Mouse (Mus musculus) left cerebral cortex, adult 2 months (tissue): ENCODE data around the gene Pld5. TPM values are rescaled to one million over a fixed set of nuclear protein-coding genes. Genes with fewer than 3 reads are reported as not detected.

Source experiments
- DNase-seq, 2 experiments: peaks; one replicate each; pipeline ENCODE4 v3.0.0; 2021 to 2022; ENCODE audit warnings: low spot score in 2 of 2, mixed read lengths in 1 of 2; ENCODE audit errors: extremely low spot score in 1 of 2
- H3K27ac ChIP-seq: fragments of 200-600 bp; 2 replicates; pipeline ENCODE4 v1.8.1; 2022
- H3K4me3 ChIP-seq: fragments of 200-600 bp; 2 replicates; pipeline ENCODE4 v1.8.1; 2022
- CTCF ChIP-seq: fragments of 200-600 bp; IDR thresholded peaks from 2 replicates; pipeline ENCODE4 v1.8.1; 2022; ENCODE audit warnings: antibody characterized with exemption, mild to moderate bottlenecking, moderate library complexity
- intact Hi-C: fragments of 180-260 bp; cut with DNase I; formaldehyde crosslinking; loops from one replicate; pipeline ENCODE4 v1.15.1; 2025
- total RNA-seq, 2 experiments: library from RNA; stranded (reverse); gene quantifications; 2 replicates each; pipeline ENCODE4 v1.2.3; 2021

Pld5 gene
- total RNA-seq, 2 experiments from 2014 or later, result 10.0 to 11.2 TPM

- intact Hi-C loops, result no loop called here
Observed at GRCm38 (mm10) chr1:176076799-176077198, 198.3 kb downstream of the Pld5 start.

GRCm38 (mm10) chr1:176075810-176076209 is 199.3 kb downstream of the Pld5 start:
- TF ChIP-seq CTCF, result no peak
- intact Hi-C loops, result no loop called here
- H3K27ac ChIP-seq, result no peak overlapping the region
- H3K4me3 ChIP-seq, result no peak overlapping the region
- DNase-seq, result no peak

More at GRCm38 (mm10) chr1:176076799-176077198, 198.3 kb downstream of the Pld5 start:
- Histone ChIP-seq H3K4me3 (no peak overlapping the region), H3K27ac (no peak overlapping the region)
- no peak for TF ChIP-seq CTCF
- DNase-seq, result no peak

- DNase-seq, result peak in 1 of 2 experiments; percentile 14
- intact Hi-C loops, result no loop called here
Observed at GRCm38 (mm10) chr1:176075409-176075808, 199.7 kb downstream of the Pld5 start.

GRCm38 (mm10) chr1:176074526-176074925 is 200.6 kb downstream of the Pld5 start:
- intact Hi-C loops, result no loop called here
- DNase-seq, result no peak
- H3K4me3 ChIP-seq, result no peak overlapping the region
- no peak overlapping the region for H3K27ac ChIP-seq
- no peak for TF ChIP-seq CTCF

More at GRCm38 (mm10) chr1:176075409-176075808, 199.7 kb downstream of the Pld5 start:
- Histone ChIP-seq H3K27ac (no peak overlapping the region), H3K4me3 (no peak overlapping the region)
- TF ChIP-seq CTCF, result no peak

- H3K27ac ChIP-seq, result no peak overlapping the region
- intact Hi-C loops, result no loop called here
- no peak overlapping the region for H3K4me3 ChIP-seq
- TF ChIP-seq CTCF, result no peak
- no peak for DNase-seq
Observed at GRCm38 (mm10) chr1:176065281-176065680, 209.8 kb downstream of the Pld5 start.

- no peak for TF ChIP-seq CTCF
- intact Hi-C loops, result no loop called here
Observed at GRCm38 (mm10) chr1:176064471-176064870, 210.6 kb downstream of the Pld5 start.

GRCm38 (mm10) chr1:176053653-176054052 is 221.5 kb downstream of the Pld5 start:
- Histone ChIP-seq H3K4me3 (no peak overlapping the region), H3K27ac (no peak overlapping the region)
- no peak for DNase-seq
- no peak for TF ChIP-seq CTCF
- intact Hi-C loops, result no loop called here

More at GRCm38 (mm10) chr1:176064471-176064870, 210.6 kb downstream of the Pld5 start:
- DNase-seq, result no peak
- Histone ChIP-seq H3K27ac (no peak overlapping the region), H3K4me3 (no peak overlapping the region)

- no peak overlapping the region for H3K27ac ChIP-seq
- DNase-seq, result no peak
- TF ChIP-seq CTCF, result no peak
- intact Hi-C loops, result no loop called here
- no peak overlapping the region for H3K4me3 ChIP-seq
Observed at GRCm38 (mm10) chr1:176046995-176047394, 228.1 kb downstream of the Pld5 start.

- intact Hi-C loops, result no loop called here
- no peak for TF ChIP-seq CTCF
- Histone ChIP-seq H3K4me3 (no peak overlapping the region), H3K27ac (no peak overlapping the region)
- DNase-seq, result no peak
Observed at GRCm38 (mm10) chr1:176046375-176046774, 228.7 kb downstream of the Pld5 start.

GRCm38 (mm10) chr1:176043056-176043455 is 232.1 kb downstream of the Pld5 start:
- no peak overlapping the region for H3K4me3 ChIP-seq
- intact Hi-C loops, result no loop called here
- TF ChIP-seq CTCF, result no peak
- DNase-seq, result no peak
- H3K27ac ChIP-seq, result no peak overlapping the region

- no peak for TF ChIP-seq CTCF
- Histone ChIP-seq H3K4me3 (no peak overlapping the region), H3K27ac (no peak overlapping the region)
- intact Hi-C loops, result no loop called here
- DNase-seq, result no peak
Observed at GRCm38 (mm10) chr1:176039923-176040322, 235.2 kb downstream of the Pld5 start.

GRCm38 (mm10) chr1:176036028-176036427 is 239.1 kb downstream of the Pld5 start:
- no peak for TF ChIP-seq CTCF
- intact Hi-C loops, result no loop called here
- no peak for DNase-seq

GRCm38 (mm10) chr1:176034699-176035098 is 240.4 kb downstream of the Pld5 start:
- H3K4me3 ChIP-seq, result no peak overlapping the region

More at GRCm38 (mm10) chr1:176036028-176036427, 239.1 kb downstream of the Pld5 start:
- Histone ChIP-seq H3K27ac (no peak overlapping the region), H3K4me3 (no peak overlapping the region)

More at GRCm38 (mm10) chr1:176034699-176035098, 240.4 kb downstream of the Pld5 start:
- no peak for TF ChIP-seq CTCF
- no peak overlapping the region for H3K27ac ChIP-seq
- no peak for DNase-seq
- intact Hi-C loops, result no loop called here
